Mouse (Mus musculus) thymus, adult 2 months (tissue): ENCODE results near the gene Rin1.

ENCODE experiments used
- CTCF ChIP-seq: fragments of 200-500 bp; IDR thresholded peaks from 2 replicates; pipeline ENCODE4 v1.5.1; 2012; ENCODE audit warnings: mild to moderate bottlenecking, control low read depth, low read length, moderate library complexity, borderline replicate concordance; ENCODE audit not compliant: control insufficient read depth, poor library complexity, insufficient read depth; ENCODE audit errors: extremely low read depth
- POLR2A ChIP-seq: fragments of 200-500 bp; IDR thresholded peaks from 2 replicates; pipeline ENCODE4 v1.6.1; 2012; ENCODE audit warnings: mild to moderate bottlenecking, low read length, control low read depth, moderate library complexity; ENCODE audit not compliant: control insufficient read depth, poor library complexity, insufficient read depth; ENCODE audit errors: extremely low read depth

DNA sequence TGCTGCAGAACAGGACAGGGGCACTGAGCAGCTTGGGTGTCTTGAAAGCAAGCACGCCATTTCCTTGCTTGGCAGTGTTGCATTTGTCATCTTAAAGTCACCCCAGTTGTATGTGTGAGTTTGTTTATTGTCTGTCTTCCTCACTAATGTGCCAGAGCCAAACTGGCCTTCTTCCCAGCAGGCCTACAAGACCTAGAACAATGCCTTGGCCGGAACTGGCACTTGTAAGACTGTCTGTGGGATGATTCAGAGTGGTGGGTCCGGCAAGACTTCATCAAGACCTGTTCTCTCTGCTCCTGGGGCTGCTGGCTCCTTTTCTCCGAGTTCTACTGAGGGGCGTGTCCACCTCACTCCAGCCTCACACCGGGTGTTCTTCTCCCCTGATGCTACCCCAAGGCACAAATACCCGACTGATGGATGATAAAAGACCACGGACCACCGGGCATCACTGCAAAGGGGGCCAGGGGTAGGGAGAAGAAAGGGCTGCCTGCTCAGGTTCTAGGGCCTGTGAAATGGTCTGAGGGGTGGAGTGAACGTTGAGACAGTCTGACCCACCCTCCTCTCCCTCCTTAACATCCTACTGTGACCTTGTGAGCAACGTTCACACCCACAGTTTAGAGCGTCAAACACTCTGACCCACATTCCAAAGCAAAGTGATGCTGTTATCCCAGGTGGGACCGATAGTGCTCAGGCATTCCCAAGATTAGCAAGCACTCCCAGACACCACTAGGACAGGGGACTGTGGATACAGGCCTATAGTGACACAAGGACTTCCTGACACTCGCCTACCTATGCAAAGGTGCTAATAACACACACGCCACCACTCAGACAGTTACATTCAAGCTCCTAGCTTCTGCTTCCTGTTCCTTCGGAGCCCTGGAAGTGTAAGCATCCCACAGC lies 7.8 kb downstream of the Rin1 start:
- TF ChIP-seq CTCF: no peak
- TF ChIP-seq POLR2A: no peak
